29 mouse cellular contexts compared by ENCODE assay signal in the genomic region with DNA sequence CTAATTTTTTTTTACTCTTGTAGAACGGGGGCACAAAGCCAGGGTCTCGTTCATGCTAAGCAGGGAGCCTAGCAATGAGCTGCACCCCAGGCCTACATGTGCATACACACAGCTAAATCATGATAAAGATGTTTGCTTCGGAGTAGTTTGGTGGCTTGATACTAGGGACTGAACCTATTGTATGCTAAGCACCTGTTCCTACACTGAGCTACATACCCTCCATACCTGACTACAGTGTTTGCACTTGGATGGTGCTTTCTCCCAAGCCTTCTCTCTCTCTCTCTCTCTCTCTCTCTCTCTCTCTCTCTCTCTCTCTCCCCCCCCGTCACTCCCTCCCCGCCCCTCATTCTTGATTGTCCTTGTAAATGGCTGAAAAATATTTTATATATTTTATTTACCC.
"Had no signal": no experiment of that assay in that cellular context is flagged by ENCODE, and none has a peak within 500 bp of the region (broad histone marks: within the 10 kb centered on the region; RNA-seq: fewer than 3 reads in every experiment).

No protein-coding gene starts in this region.

- H3K36me3 ChIP-seq: heart, embryonic 10.5 days; heart, embryonic 12.5 days; hindbrain, embryonic 10.5 days; hindbrain, embryonic 12.5 days; intestine, embryonic 15.5 days; limb, embryonic 12.5 days; liver, embryonic 13.5 days; liver, embryonic 15.5 days had no signal

- H3K9me3 ChIP-seq: heart, embryonic 10.5 days; heart, embryonic 12.5 days; hindbrain, embryonic 10.5 days; hindbrain, embryonic 12.5 days; intestine, embryonic 15.5 days; limb, embryonic 10.5 days; limb, embryonic 12.5 days; liver, embryonic 13.5 days; liver, embryonic 15.5 days had no signal

- H3K27ac ChIP-seq: gastrocnemius, adult 2 months; heart, embryonic 10.5 days; hindbrain, embryonic 10.5 days; hindbrain, embryonic 12.5 days; hindbrain, embryonic 14.5 days; intestine, embryonic 15.5 days; limb, embryonic 10.5 days; liver, embryonic 13.5 days; liver, embryonic 15.5 days had no signal

- H3K4me3 ChIP-seq: gastrocnemius, adult 2 months; heart, embryonic 10.5 days; heart, embryonic 12.5 days; hindbrain, embryonic 10.5 days; hindbrain, embryonic 12.5 days; intestine, embryonic 15.5 days; limb, embryonic 10.5 days; limb, embryonic 12.5 days; liver, embryonic 13.5 days; liver, embryonic 15.5 days had no signal

- ATAC-seq: hindbrain, embryonic 16.5 days; inflammation-experienced regulatory T-cells, adult 6 months; intestine, embryonic 15.5 days; intestine, postnatal 0 days; liver, postnatal 0 days had no signal

- H3K27me3 ChIP-seq: heart, embryonic 12.5 days; hindbrain, embryonic 12.5 days; intestine, embryonic 15.5 days; limb, embryonic 12.5 days; liver, embryonic 13.5 days; liver, embryonic 15.5 days had no signal

- H3K9ac ChIP-seq: heart, embryonic 12.5 days; hindbrain, embryonic 12.5 days; hindbrain, embryonic 14.5 days; intestine, embryonic 15.5 days; limb, embryonic 12.5 days; liver, embryonic 13.5 days; liver, embryonic 15.5 days; liver, postnatal 0 days had no signal

- DNase-seq: gastrocnemius, adult 2 months; gastrocnemius, postnatal 10 days; gastrocnemius, postnatal 25 days; heart, adult 18-20 months; heart, postnatal 10 days; heart, postnatal 4 days; kidney, adult 18-20 months; kidney, adult 8-10 months; kidney, postnatal 10 days; kidney, postnatal 25 days; kidney, postnatal 4 days; layer of hippocampus, adult 9-11 months; layer of hippocampus, postnatal 36 days; liver; liver, embryonic 13.5 days; liver, postnatal 0 days had no signal

- H3K4me2 ChIP-seq: heart, embryonic 12.5 days; hindbrain, embryonic 12.5 days; hindbrain, embryonic 14.5 days; intestine, embryonic 15.5 days; limb, embryonic 12.5 days; liver, embryonic 11.5 days; liver, embryonic 13.5 days; liver, embryonic 15.5 days had no signal

- H3K4me1 ChIP-seq: limb, embryonic 10.5 days; liver, embryonic 15.5 days had no signal
